Mouse (Mus musculus) left cerebral cortex, postnatal 36 days (tissue): ENCODE data around the gene Cdkn2aipnl. TPM values are rescaled to one million over a fixed set of nuclear protein-coding genes. Genes with fewer than 3 reads are reported as not detected.

Experiments
- DNase-seq, 2 experiments: peaks; one replicate each; pipeline ENCODE4 v3.0.0; 2021 to 2022; ENCODE audit warnings: low spot score in 2 of 2, mixed read lengths in 1 of 2
- intact Hi-C: fragments of 180-260 bp; cut with DNase I; formaldehyde crosslinking; loops from one replicate; pipeline ENCODE4 v1.15.1; 2025
- total RNA-seq, 2 experiments: library from RNA; stranded (reverse); gene quantifications; 2 replicates each; pipeline ENCODE4 v1.2.3; 2021

The Cdkn2aipnl gene
- total RNA-seq: 10 to 100 TPM; 32.1 to 36.4 TPM

DNA sequence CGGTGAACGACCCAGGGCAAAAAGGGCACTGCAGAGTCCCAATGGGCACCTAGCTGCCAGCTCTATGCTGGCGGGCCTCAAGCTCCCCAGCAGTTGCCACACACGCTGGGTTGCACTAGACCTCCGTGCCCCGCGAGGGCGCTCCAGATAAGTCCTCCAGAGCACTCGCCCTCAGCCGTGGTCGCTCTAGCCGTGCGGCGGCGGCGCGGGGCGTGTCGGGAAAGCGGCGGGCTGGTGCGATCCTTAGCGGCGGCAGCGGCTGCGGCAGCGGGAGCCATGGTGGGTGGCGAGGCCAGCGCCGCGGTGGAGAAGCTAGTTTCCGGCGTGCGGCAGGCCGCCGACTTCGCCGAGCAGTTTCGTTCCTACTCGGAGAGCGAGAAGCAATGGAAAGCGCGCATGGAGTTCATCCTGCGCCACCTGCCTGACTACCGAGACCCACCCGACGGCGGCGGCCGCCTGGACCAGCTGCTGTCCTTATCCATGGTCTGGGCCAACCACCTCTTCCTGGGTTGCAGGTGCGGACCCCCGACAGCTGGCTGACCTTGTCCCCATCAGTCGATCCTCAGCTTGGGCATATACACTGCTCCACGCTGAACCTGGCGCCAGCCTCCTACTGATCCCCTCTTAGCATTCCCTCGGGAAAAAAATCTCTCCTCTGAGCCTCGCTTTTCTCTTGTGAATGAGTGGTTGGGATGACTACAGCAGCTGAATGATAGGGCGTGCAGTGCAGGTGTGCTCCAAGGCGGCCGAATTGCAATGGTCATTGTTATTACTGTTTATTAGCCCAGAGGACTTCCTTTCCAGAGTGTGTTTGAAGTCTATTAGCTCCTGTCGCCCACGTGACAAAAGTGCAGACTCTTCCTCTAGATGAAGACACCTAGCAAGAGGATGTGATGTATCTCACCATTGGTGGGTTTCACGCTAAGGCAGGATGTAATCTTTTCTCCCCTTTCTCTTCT is at the start of gene Cdkn2aipnl:
TSS of gene Cdkn2aipnl (plus strand) at position 219 of the 959 bp plus-strand sequence.
- intact Hi-C loops: loop anchor here (1.0 to 10.0 kb wide), 4 partner anchors 51 to 257 kb away; partner anchors contain the start of gene Jade2

DNA sequence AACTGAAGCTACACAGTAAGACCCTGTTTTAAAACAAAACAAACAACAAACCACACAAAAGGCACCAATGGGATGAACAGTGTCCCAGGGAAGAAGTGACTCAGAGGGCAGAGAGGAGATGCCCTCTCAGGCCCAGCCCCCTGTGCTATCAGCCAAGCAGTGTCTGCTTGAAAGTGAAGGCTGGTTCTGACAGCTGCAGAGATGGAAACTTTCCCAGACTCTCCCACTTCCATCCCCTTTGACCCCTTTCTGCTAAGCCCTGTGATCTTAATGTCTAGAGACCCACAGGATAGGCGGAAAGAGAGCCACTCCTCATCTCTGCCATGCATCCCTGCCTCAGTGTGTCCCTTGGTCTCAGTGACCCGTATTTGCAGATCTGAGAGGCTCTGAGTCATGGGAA is 49.5 kb upstream of the Cdkn2aipnl start:
- intact Hi-C loops: loop anchor here (2.0 kb wide), 1 partner anchor 49 kb away; the partner anchor contains the start of gene Cdkn2aipnl
- DNase-seq: no peak

More for the DNA sequence above, at the start of gene Cdkn2aipnl:
- DNase-seq: peak; percentile 96 to 97

DNA sequence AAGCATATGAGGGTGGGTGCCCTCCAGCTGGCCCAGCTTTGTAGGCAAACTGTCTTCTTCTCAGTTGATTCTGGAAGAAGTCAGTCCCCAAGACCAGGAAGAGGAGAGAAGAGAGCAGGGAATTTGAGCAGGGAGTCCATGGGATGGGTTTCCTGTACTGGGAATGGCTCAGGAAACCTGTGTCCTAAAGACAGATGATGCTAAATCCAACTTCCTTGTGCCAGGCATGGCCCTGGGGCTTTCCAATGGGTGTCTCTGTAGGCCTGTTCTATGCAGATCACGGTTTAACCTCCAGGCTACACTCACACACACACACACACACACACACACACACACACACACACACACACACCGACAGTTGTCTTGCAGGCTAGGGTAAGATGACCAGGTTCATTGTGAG is 48.9 kb upstream of the Cdkn2aipnl start:
- intact Hi-C loops: no loop called here

DNA sequence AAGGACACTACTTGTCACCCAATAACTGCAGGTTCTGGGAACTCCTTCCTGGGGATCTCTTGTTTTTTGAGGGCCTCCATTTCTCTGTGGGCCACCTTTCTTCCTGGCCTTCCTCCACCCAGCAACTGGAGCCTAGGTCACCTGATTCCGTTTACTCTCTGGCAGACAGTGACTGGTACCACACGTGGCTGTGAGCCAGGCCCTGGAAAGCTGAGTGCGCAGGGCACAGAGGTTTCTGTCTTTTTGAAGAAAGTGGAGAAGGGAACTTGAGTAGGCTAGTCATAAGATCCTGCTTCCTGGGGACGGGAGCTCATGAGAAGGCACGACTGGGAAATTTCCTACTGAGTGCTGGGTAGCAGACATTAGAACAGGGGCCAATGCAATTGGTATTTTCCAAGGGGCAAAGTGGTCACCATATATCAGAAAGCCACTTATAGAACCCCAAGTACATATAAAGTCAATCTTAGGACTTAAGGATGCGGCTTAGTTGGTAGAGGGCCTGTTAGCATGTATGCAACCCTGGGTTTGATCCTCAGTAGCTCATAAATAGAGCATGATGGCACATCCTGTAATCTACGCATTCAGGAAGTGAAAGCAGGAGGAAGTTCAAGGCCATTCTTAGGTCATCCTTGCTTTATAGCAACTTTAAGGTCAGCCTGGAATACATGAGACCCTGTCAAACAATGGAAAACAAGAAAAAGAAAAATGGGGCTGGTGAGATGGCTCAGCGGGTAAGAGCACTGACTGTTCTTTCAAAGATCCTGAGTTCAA is 45.9 kb upstream of the Cdkn2aipnl start:
- intact Hi-C loops: no loop called here
- DNase-seq: no peak

More for the DNA sequence above, 48.9 kb upstream of the Cdkn2aipnl start:
- DNase-seq: no peak

DNA sequence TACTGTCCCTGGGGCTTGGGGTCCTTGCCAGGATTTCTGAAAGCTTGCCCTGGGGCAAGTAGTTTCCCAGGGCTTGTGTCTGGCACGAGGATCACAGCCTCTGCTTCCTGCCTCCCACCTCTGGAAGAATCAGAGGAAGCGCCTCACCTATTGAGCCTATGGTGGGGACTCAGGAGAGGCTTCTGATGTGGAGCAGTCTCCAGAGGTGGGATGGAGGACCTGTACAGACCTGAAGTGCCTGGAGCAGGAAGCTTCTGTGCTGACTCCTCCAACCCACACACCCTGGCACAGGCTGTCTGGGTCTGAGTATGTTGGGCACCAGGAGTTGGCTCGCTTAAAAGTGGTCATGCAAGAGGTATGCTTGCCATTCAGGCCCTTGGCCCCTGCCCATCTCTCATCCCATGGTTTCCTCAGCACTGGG is 45.0 kb upstream of the Cdkn2aipnl start:
- no peak for DNase-seq
- intact Hi-C loops: no loop called here

DNA sequence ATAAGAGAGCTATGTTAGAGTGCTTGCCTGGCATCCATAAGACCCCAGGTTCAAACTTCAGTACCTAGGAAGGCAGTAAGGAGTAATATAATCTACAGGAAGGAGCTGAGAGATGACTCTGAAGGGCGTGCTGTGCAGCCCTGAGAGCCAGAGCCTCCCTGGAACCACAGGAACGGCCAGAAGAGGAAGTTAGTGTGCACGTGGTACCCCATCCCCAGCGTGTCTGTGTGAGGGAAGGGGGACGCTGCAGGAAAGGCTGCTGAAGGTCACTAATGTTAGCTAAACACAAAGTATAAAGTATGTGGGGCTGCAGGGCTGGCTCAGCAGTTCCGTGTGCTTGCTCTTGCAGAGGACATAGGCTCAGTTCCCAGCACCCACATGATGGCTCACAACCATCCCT is 41.9 kb upstream of the Cdkn2aipnl start:
- intact Hi-C loops: no loop called here
- no peak for DNase-seq

DNA sequence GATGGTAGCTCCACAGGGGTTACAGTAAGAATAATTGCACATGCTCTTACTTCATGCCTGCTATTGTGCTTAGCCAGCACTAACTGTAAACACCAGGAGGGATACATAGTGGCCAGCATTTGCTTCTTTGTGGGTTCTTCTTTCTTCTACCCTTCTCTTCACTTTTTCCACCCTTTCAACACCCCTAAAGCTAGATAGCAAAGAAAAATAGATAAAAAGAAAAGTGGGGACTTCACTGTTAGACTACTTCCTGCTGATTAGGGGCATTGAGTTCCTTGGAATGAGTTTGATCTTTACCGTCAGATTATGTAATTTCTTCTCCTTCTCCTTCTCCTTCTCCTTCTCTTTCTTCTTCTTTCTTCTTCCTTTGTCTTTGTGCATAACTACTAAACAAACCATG is 41.1 kb upstream of the Cdkn2aipnl start:
- intact Hi-C loops: no loop called here
- no peak for DNase-seq

DNA sequence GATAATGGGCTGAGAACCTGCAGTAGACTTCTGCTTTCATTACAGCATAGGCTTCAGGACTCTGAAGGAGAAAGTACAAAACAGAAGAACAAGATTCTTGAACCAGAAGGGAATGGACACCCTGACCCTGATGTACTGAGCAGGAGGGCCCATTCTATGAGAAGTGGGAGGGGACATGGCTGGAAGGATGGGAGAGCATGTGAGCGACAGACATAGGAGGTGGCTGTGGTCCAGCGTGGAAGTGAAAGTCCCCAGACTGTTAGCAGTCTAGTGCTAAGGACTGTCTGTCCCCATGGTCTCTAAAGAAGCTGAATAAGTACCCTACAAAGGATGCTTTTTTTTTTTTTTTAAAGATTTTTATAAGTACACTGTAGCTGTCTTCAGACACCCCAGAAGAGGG is 40.4 kb upstream of the Cdkn2aipnl start:
- DNase-seq: no peak
- intact Hi-C loops: no loop called here

DNA sequence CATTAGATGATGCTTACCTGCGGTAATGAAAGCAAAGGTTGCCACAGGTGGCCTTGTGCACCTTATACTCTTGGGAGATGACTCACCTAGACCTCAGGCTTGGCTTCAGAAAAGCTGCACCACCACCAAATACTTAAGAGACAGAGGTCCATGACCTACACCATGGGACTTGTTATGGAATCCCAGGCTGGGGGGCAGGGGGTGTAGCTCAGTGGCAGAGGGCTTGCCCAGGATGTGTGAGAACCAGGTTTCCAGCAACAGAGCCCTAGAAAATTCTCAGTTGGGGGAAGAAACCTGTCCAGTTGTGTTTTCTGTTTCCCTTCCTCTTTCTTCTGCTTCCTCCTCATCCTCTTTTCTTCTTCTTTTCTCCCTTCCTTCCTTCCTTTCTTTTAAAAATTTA is 36.3 kb upstream of the Cdkn2aipnl start:
- intact Hi-C loops: no loop called here
- no peak for DNase-seq

DNA sequence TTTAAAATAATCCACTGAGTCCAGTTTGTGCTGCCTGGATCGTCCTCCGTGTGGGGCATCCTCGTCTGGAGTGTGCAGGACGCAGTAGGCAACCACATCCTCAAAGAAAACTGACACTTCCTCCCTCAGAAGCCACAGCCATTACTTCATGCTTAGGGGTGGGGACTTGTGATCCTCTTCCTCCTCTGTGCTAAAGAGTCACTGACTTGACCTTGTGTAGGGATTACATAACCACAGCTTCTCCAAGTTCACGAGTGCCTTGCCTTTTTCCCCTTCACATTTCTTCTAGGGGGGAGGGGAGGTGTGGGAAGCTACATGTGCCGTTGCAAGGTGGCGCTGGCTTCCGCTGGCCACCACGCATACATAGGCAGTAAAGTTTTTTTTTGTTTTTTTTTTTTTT is 35.7 kb upstream of the Cdkn2aipnl start:
- intact Hi-C loops: no loop called here
- DNase-seq: no peak

DNA sequence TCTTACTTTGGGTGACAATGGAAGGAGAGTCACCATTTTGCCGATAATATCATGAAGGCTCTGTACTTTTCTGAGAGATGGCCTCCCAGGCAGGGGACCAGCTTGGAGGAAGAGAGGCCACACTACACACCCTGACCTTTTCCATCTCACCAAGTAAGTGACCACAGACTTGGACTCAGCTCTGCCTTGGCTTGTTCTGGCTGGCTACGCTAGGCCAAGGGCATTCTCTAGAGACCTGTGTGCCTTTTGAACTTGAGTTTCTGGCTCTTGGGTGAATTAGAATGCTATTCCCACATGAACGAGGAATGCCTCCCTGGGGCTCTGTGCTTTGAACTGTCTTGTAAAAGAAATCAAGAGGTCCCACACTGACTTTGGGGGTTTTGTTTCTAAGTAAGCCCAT is 33.2 kb upstream of the Cdkn2aipnl start:
- DNase-seq: no peak
- intact Hi-C loops: no loop called here

DNA sequence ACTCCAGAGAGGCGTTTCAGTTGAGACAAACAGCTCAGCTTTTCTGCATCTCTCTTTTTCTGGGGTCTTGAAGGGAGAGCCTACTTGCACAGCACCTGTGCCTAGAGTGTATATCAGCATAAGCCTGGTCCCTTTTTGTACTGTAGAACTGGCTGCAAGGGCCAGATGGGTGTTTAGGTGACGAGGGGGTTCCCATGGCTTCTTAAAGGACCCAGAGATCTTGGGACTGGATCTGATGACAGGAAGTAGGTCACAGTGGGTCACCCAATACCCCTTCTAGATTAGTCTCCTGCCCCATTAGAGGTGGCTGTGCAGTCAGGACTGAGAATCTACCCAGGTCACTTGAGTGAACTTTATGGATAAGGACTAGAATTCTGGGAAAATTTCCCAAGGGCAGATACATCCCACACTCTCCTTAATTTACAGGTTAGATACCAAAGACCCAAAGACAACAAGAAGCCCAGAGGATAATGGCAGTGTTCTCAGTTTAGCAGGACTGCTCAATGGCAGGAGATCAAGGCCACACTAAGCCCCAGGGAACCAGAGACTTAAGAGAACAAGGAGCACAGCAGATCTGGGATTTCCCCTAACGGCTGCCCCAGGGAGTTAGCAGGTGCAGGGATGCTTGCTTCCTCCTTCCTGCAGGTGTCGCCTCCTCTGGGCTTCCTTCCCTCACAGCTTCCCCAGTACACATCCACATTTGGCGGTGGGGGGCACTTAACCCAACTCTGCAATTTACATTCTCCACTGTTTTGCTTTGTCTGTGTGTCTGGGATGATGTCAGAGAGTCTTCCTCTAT is 31.6 kb upstream of the Cdkn2aipnl start:
- intact Hi-C loops: no loop called here
- no peak for DNase-seq

DNA sequence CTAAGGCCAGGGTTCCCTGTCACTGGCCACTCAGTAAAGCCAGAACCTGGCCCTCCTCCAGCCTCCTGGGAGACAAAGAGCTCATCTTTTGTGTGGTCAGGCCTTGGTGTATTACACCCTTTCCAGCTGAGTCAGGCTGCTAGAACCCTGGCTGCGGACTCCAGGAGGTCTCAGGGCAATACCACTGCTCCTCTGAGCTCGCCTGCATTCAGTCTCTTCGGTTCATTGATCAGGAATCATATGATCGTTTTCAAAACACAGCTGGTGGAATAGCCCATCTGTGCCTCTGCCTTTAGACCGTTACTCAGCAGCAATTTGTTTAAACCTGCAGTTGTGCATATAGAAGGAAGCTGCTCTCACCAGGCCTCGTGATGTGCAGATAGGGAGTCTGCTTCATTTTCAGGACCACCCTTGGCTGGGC is 30.1 kb upstream of the Cdkn2aipnl start:
- no peak for DNase-seq
- intact Hi-C loops: no loop called here

DNA sequence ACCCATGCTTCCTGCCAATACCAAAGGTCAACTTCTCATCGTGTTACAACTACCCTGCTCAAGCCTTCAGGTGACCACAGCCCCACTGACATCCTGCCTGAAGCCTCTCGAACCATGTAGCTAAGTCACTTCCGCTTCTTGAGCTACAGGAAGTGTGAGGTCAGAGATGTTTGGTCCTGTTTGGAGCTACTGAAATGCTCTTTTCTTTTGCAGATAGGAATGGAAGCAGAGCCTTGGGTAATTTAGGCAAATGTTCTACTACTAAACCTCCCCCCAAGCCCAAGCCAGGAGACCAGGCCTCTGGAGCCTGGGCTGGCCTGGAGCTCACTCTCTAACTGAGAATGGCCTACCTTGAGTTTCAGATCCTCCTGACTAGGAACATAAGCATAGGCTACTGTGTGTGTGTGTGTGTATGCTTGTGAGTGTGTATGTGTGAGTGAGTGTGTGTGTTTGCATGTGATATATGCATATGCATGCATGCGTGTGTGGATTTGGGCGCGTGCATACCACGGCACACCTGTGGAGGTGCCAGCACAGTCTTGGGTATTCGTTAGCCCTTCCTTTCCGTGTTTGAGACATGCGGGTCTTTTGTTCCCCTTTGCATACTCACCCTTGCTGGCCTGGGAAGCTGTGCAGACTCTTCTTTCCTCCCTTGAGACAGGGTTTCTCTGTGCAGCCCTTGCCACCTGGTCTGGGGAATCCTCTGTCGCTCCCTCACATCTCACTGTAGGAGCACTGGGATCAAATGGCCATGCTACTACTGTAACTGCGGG is 28.5 kb upstream of the Cdkn2aipnl start:
- no peak for DNase-seq
- intact Hi-C loops: no loop called here

DNA sequence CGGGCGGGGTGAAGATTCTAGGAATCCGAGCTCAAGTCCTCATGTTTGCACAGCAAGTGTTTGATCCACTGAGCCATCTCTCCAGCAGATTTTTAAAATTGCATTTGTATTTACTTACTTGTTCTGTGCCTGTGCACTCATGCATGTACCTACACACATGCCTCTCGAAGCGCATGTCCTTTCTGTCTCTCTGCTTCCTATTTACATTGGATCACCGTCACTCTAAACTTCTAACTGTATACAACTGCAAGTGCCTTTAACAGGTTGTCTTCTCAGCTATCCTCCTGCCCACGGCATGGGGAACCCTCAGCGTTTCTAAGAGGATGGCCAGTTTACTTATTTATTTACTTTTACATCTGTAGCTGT is 27.9 kb upstream of the Cdkn2aipnl start:
- no peak for DNase-seq
- intact Hi-C loops: no loop called here

DNA sequence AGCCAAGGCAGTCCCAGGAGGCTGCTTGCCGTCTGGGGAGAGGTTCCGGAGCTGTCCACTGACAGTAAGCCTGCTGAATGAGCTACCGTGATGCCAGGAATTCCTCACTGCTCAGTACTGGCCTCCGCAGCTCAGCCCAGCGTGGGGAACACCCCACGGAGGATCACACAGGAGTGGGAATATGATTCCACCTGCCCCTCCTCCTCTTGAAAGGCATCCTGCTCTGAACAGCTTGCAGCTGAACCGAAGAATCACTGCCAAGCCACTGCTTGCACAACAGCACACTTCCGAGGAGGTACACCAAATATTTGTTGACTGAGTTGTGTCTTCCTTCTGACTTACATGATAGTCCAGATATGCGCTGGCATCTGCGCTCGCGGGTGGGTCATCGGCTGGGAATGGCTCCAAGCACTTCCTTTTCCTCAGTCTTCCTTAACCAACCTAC is 26.9 kb upstream of the Cdkn2aipnl start:
- intact Hi-C loops: no loop called here
- DNase-seq: no peak

DNA sequence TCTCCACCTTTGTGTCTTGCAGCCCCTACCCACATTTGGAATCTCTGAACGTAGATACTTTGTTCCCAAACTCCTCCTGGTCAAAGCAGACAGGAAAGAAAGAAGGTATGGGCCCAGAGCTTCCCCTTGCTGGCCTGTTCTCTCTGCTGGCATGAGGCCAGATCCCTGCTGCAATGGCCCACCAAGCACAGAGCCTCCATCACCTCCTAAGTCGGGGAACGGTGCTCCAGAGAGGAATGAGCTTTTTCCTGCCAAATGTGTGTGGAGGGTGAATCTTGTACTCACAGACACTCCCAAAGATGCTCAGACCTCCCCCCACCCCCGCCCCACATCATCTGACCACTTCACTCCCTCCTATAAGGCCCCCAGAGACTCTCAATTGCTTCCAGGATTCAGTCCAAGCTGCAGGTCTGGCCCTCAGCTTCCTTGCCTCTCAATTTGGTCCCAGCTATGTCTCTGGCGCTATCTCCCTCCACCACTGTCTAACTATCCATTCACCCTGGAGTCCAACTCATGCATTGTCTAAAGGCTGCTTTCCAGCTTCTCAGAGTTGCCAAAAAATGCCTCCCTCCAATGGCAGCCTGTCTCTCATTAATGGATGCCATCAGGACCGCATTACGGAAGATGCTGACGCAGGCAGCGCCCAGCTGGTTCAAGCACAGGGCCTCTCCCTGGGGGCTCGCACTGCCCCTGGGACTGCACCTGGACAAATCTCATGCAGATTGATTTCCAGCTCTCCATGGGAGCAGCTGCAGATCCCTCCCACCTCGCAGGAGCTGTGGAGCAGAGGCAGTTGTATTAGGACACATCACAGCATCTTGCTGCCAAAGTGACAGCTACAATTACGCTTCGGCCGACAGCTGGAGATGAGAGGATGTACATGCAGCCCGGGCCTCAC is 24.6 kb upstream of the Cdkn2aipnl start:
- intact Hi-C loops: no loop called here
- peak in 1 of 2 experiments; percentile 19 for DNase-seq

DNA sequence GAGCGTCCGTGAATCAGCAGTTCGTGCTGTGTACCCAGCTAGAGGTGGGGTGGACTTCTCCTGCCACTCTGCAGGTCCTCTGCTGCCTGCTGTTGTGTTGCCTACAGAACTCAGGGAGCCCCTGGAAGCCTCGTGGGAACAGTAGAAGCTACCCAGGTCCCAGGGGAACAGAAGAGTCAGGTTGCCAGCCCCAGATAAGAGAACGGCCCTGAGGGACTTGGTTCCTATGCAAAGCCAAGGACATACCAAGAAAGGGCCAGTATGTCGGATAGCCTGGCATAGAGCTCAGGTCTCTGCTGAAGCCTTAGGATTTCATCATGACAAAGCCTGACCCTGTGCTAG is 24.0 kb upstream of the Cdkn2aipnl start:
- intact Hi-C loops: no loop called here
- DNase-seq: no peak
